ENCODE assay signal across 8 mouse cellular contexts in genomic region chr10:7866762-7867665, GRCm38 (mm10). TPM values are rescaled to one million over a fixed set of nuclear protein-coding genes. Genes with fewer than 3 reads are reported as not detected.
A peak's percentile ranks its signal among the peaks of the same experiment; 100 is the strongest.
DNase-seq lines count a peak whose midpoint lies in the region; ATAC-seq lines count a peak whose summit lies in the region.

No protein-coding gene starts in this region.

- H3K4me3 ChIP-seq in heart, embryonic 16.5 days (ENCODE audit: low read length), result peak overlapping the region; percentile 53
- peak overlapping the region; percentile 38 for H3K4me3 ChIP-seq in neural tube, embryonic 11.5 days (ENCODE audit: low read depth, low read length)

- H3K4me1 ChIP-seq in heart, embryonic 16.5 days (ENCODE audit: control insufficient read depth, insufficient read depth, low read length), result peaks cover 3% of the 10 kb centered on the region; the same call in 1 of the 2 replicates
- H3K4me1 ChIP-seq in neural tube, embryonic 11.5 days (ENCODE audit: control insufficient read depth, insufficient read depth, low read length), result 0 out of 2 replicates have a peak, but pooled peaks cover 5% of the 10 kb centered on the region

- no peaks in the 10 kb centered on the region for H3K9me3 ChIP-seq in heart, embryonic 16.5 days (replicated peaks; ENCODE audit: control insufficient read depth, low read length)
- no peaks in the 10 kb centered on the region for H3K9me3 ChIP-seq in neural tube, embryonic 11.5 days (ENCODE audit: control insufficient read depth, low read length)

- WGBS in heart, embryonic 16.5 days, result 20% methylated on average over 50 of the region's 50 CpGs
- WGBS in neural tube, embryonic 11.5 days, result 19% methylated on average over 50 of the region's 50 CpGs

- no peak for ATAC-seq in cerebellum, adult (ENCODE audit: insufficient number of reproducible peaks, low FRiP score, low TSS enrichment)
- no peak for ATAC-seq in heart, embryonic 16.5 days (replicated peaks; ENCODE audit: extremely low read depth, insufficient read depth, low FRiP score)
- peak; percentile 55; the same call in 1 of the 2 replicates for ATAC-seq in neural tube, embryonic 11.5 days (ENCODE audit: insufficient read depth, low FRiP score, low TSS enrichment)

- peak; percentile 14 for DNase-seq in cerebellum, adult 11 months
- DNase-seq in urinary bladder, postnatal 25 days (ENCODE audit: low spot score), result peak; percentile 42
- no peak for DNase-seq in urinary bladder, adult 2 months (ENCODE audit: low spot score)
- peak; percentile 16 to 68 for DNase-seq in kidney, postnatal 36 days
- DNase-seq in neural tube, embryonic 11.5 days (ENCODE audit: low spot score), result peak; percentile 59
- DNase-seq in left cerebral cortex, adult 8-10 months (ENCODE audit: low spot score in 2 of 2), result no peak

- H3K36me3 ChIP-seq in heart, embryonic 16.5 days (ENCODE audit: control insufficient read depth, insufficient read depth), result no peaks in the 10 kb centered on the region
- no peaks in the 10 kb centered on the region for H3K36me3 ChIP-seq in neural tube, embryonic 11.5 days (ENCODE audit: control insufficient read depth, insufficient read depth, low read length)

- no peaks in the 10 kb centered on the region; the same call in none of the 2 replicates for H3K27me3 ChIP-seq in heart, embryonic 16.5 days (ENCODE audit: control insufficient read depth, insufficient read depth, low read length)
- peaks cover 14% of the 10 kb centered on the region for H3K27me3 ChIP-seq in neural tube, embryonic 11.5 days (ENCODE audit: control insufficient read depth, insufficient read depth, low read length)

- H3K27ac ChIP-seq in heart, embryonic 16.5 days (ENCODE audit: low read length), result no peak overlapping the region
- no peak overlapping the region for H3K27ac ChIP-seq in neural tube, embryonic 11.5 days (ENCODE audit: low read depth, low read length)

- H3K9ac ChIP-seq in heart, embryonic 16.5 days (ENCODE audit: low read length), result peak overlapping the region; percentile 67
- H3K9ac ChIP-seq in neural tube, embryonic 11.5 days (ENCODE audit: low read length), result peak overlapping the region; percentile 54

- peak overlapping the region; percentile 80 for H3K4me2 ChIP-seq in heart, embryonic 16.5 days (ENCODE audit: low read depth, low read length)
- H3K4me2 ChIP-seq in neural tube, embryonic 11.5 days (ENCODE audit: low read depth), result peak overlapping the region; percentile 70

RNA-seq across cellular contexts. Expression of gene Zc3h12d, which starts 34.7 kb away (rescaled TPM):
- 0.28 and 0.44 TPM in 2 replicates for polyA plus RNA-seq in urinary bladder, adult 2 months (2012; rRNA removed)
- 0.34 and 0.38 TPM in 2 replicates for polyA plus RNA-seq in heart, embryonic 16.5 days (2015; fragmentation: Nextera tagmentation; extraction: Ambion mirVana)
- 0.12 and 0.19 TPM in 2 replicates for polyA plus RNA-seq in neural tube, embryonic 11.5 days (2014; fragmentation: Nextera tagmentation; extraction: Ambion mirVana)
- under 1 TPM in 3 of 4 experiments, not detected in 1; 0.12 to 0.25 (median 0.23) TPM for total RNA-seq in left cerebral cortex, adult 8-10 months (2022)

Comparison
In these comparisons a context has a peak if more than half of its experiments do, and no peak if none do; other contexts are left out.
1. DNase-seq: peak in cerebellum, adult 11 months (single experiment), urinary bladder, postnatal 25 days (single experiment), kidney, postnatal 36 days (2 of 2) and neural tube, embryonic 11.5 days (single experiment); none in urinary bladder, adult 2 months (single experiment) and left cerebral cortex, adult 8-10 months (0 of 2).